Mouse (Mus musculus) CH12.LX (cell line): ENCODE measurements at regions not wholly inside any gene's neighbourhood (a gene's known extent, or its start where the extent isn't known, plus 50 kb on each side); places are given as distances from the start of the nearest gene placed in this dataset.
A peak's percentile ranks its signal among the peaks of the same experiment; 100 is the strongest.

Source experiments
- DNase-seq: peaks from one replicate; pipeline ENCODE4 v3.0.0-alpha.2; 2013; ENCODE audit errors: extremely low read depth
- H3K27ac ChIP-seq: 2 replicates; pipeline ENCODE4 v1.5.1; 2012; ENCODE audit warnings: low read depth, mild to moderate bottlenecking, control low read depth, moderate library complexity; ENCODE audit not compliant: insufficient read depth
- H3K27me3 ChIP-seq: replicated peaks from 2 replicates; pipeline ENCODE3; 2012; ENCODE audit warnings: inconsistent platforms
- H3K36me3 ChIP-seq, 2 experiments: replicated peaks in 1 of 2; 2 replicates each; pipeline versions ENCODE3 to v1.6.1; 2012; ENCODE audit warnings: inconsistent platforms in 1 of 2, low read length in 1 of 2, mild to moderate bottlenecking in 1 of 2, mixed read lengths in 1 of 2, moderate library complexity in 1 of 2; ENCODE audit not compliant: control insufficient read depth in 1 of 2, insufficient read depth in 1 of 2
- H3K4me1 ChIP-seq, 2 experiments: 2 replicates each; pipeline ENCODE4 v1.6.1; 2012; ENCODE audit warnings: inconsistent platforms in 1 of 2, moderate library complexity in 1 of 2; ENCODE audit not compliant: insufficient read depth in 2 of 2, control insufficient read depth in 1 of 2
- H3K4me2 ChIP-seq: 2 replicates; pipeline ENCODE4 v1.6.1; 2012; ENCODE audit warnings: low read depth, mild to moderate bottlenecking, control low read depth; ENCODE audit not compliant: poor library complexity, insufficient read depth, severe bottlenecking
- H3K4me3 ChIP-seq, 3 experiments: fragments of 150-350 bp in 1 of 3; sonication (generic) in 1 of 3; replicated peaks in 1 of 3; 2 replicates each; pipeline versions ENCODE3 to v1.5.1; 2011 to 2012; ENCODE audit warnings: low read depth in 2 of 3, low read length in 2 of 3, mild to moderate bottlenecking in 2 of 3, moderate library complexity in 2 of 3, control low read depth in 1 of 3, improper control_type of control experiment in 1 of 3, inconsistent platforms in 1 of 3, mixed read lengths in 1 of 3; ENCODE audit not compliant: poor library complexity in 1 of 3
- H3K79me2 ChIP-seq: replicated peaks from 2 replicates; pipeline ENCODE4 v1.6.1; 2012; ENCODE audit warnings: mild to moderate bottlenecking, moderate library complexity; ENCODE audit not compliant: control insufficient read depth, poor library complexity, insufficient read depth, severe bottlenecking; ENCODE audit errors: extremely low read depth
- H3K9ac ChIP-seq: 2 replicates; pipeline ENCODE4 v1.6.1; 2012; ENCODE audit warnings: low read depth, mild to moderate bottlenecking, control low read depth, moderate library complexity; ENCODE audit not compliant: insufficient read depth
- H3K9me3 ChIP-seq: replicated peaks from 2 replicates; pipeline ENCODE3; 2012; ENCODE audit warnings: low read length, inconsistent platforms, mixed read lengths
- CHD1 ChIP-seq: IDR thresholded peaks from 2 replicates; pipeline ENCODE4 v1.6.1; 2012; ENCODE audit warnings: low read depth, low read length, improper control_type of control experiment, inconsistent platforms
- CHD2 ChIP-seq: IDR thresholded peaks from 2 replicates; pipeline ENCODE4 v1.6.1; 2011; ENCODE audit warnings: low read length, improper control_type of control experiment
- CTCF ChIP-seq, 2 experiments: IDR thresholded peaks in 1 of 2; conservative IDR thresholded peaks in 1 of 2; 2 replicates each; pipeline ENCODE4 v1.5.1; 2011 to 2012; ENCODE audit warnings: low read depth in 2 of 2, low read length in 2 of 2, improper control_type of control experiment in 1 of 2, inconsistent platforms in 1 of 2, mild to moderate bottlenecking in 1 of 2, moderate library complexity in 1 of 2
- E2F4 ChIP-seq: IDR thresholded peaks from 2 replicates; pipeline ENCODE4 v1.6.1; 2011; ENCODE audit warnings: low read depth, low read length, improper control_type of control experiment; ENCODE audit not compliant: insufficient replicate concordance
- ELF1 ChIP-seq: IDR thresholded peaks from 2 replicates; pipeline ENCODE4 v1.6.1; 2014; ENCODE audit warnings: low read depth, mild to moderate bottlenecking, inconsistent platforms, low read length, improper control_type of control experiment
- ETS1 ChIP-seq: conservative IDR thresholded peaks from 2 replicates; pipeline ENCODE4 v1.6.1; 2012; ENCODE audit warnings: low read depth, mild to moderate bottlenecking, inconsistent platforms, low read length, improper control_type of control experiment, moderate library complexity
- GABPA ChIP-seq: IDR thresholded peaks from 2 replicates; pipeline ENCODE4 v1.6.1; 2012; ENCODE audit warnings: low read depth, low read length, improper control_type of control experiment, inconsistent platforms; ENCODE audit not compliant: insufficient replicate concordance
- IRF4 ChIP-seq: IDR thresholded peaks from 2 replicates; pipeline ENCODE4 v1.6.1; 2014; ENCODE audit warnings: low read depth, mild to moderate bottlenecking, inconsistent platforms, low read length, improper control_type of control experiment
- MAFK ChIP-seq: IDR thresholded peaks from 2 replicates; pipeline ENCODE4 v1.6.1; 2011; ENCODE audit warnings: low read length, improper control_type of control experiment; ENCODE audit not compliant: insufficient replicate concordance
- MEF2A ChIP-seq: IDR thresholded peaks from 2 replicates; pipeline ENCODE4 v1.6.1; 2014; ENCODE audit warnings: low read depth, mild to moderate bottlenecking, inconsistent platforms, low read length, improper control_type of control experiment, borderline replicate concordance
- MXI1 ChIP-seq: IDR thresholded peaks from 2 replicates; pipeline ENCODE4 v1.6.1; 2011; ENCODE audit warnings: mild to moderate bottlenecking, low read depth, low read length, improper control_type of control experiment
- MYC ChIP-seq: IDR thresholded peaks from 2 replicates; pipeline ENCODE4 v1.6.1; 2011; ENCODE audit warnings: low read depth, mild to moderate bottlenecking, improper control_type of control experiment, low read length
- NRF1 ChIP-seq: IDR thresholded peaks from 2 replicates; pipeline ENCODE4 v1.6.1; 2014; ENCODE audit warnings: low read depth, mild to moderate bottlenecking, inconsistent platforms, low read length, improper control_type of control experiment, moderate library complexity
- POLR2AphosphoS2 ChIP-seq: IDR thresholded peaks from 2 replicates; pipeline ENCODE4 v1.6.1; 2011; ENCODE audit warnings: low read depth, low read length, improper control_type of control experiment
- RAD21 ChIP-seq: IDR thresholded peaks from 2 replicates; pipeline ENCODE4 v1.6.1; 2011; ENCODE audit warnings: low read depth, mild to moderate bottlenecking, low read length, improper control_type of control experiment, moderate library complexity
- TCF12 ChIP-seq: IDR thresholded peaks from 2 replicates; pipeline ENCODE4 v1.6.1; 2014; ENCODE audit warnings: low read depth, mild to moderate bottlenecking, inconsistent platforms, low read length, improper control_type of control experiment
- UBTF ChIP-seq: IDR thresholded peaks from 2 replicates; pipeline ENCODE4 v1.6.1; 2012; ENCODE audit warnings: low read depth, mild to moderate bottlenecking, inconsistent platforms, low read length, improper control_type of control experiment, moderate library complexity
- USF1 ChIP-seq: IDR thresholded peaks from 2 replicates; pipeline ENCODE4 v1.6.1; 2014; ENCODE audit warnings: low read depth, mild to moderate bottlenecking, inconsistent platforms, low read length, improper control_type of control experiment
- ZC3H11A ChIP-seq: IDR thresholded peaks from 2 replicates; pipeline ENCODE4 v1.6.1; 2012; ENCODE audit warnings: low read depth, mild to moderate bottlenecking, inconsistent platforms, low read length, improper control_type of control experiment
- ZKSCAN1 ChIP-seq: IDR thresholded peaks from 2 replicates; pipeline ENCODE4 v1.6.1; 2012; ENCODE audit warnings: low read depth, inconsistent platforms, low read length, improper control_type of control experiment, borderline replicate concordance
- ZNF384 ChIP-seq: IDR thresholded peaks from 2 replicates; pipeline ENCODE4 v1.6.1; 2012; ENCODE audit warnings: low read depth, low read length, improper control_type of control experiment, inconsistent platforms
- dilution Hi-C: fragments of 300-500 bp; cut with MboI; formaldehyde crosslinking; loops from 2 replicates; pipeline ENCODE4 v1.14.3; 2020; ENCODE audit warnings: low sequenced_read_pairs; ENCODE audit not compliant: extremely low pct_unique_long_range_greater_than_20kb, extremely low pct_ligation_motif_present
- in situ Hi-C: fragments of 300-500 bp; cut with MboI; formaldehyde crosslinking; loops from 3 replicates; pipeline ENCODE4 v1.14.3; 2019; ENCODE audit warnings: low sequenced_read_pairs, low pct_ligation_motif_present, low pct_unique_long_range_greater_than_20kb, mixed read lengths

DNA sequence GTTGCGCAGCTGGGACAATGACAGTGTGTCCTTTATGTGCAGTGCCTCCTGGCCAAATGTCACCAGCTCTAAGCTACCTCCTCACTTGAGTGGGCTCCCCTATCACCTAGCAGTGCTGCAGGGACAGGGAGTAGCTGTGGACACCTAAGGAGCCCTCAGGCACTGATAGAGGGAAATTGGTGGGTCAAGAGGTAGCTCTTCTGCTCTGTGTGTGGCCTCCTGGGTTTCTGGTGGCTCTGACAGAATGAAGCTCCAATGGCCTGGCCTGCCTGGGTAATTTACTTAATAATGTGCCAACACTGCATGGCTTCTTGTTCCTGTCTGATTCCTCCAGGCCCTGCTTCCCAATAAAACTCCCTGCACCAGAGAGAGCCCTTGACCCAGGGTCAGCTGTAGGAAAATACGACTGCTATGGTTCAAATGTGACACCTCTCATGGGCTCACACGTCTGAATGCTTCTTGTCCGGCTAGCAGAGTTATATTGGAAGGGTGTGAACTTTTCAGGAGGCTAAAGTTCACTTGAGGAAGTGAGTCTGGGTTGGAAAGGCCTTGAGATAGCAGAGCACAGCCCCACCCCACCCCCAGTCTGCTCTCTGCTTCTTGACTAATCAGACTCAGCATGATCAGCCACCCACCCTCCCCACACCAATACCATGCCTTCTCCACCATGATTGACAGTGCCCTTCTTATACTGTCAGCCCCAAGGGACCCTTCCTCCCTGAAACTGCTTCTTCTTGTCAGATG is 142.6 kb downstream of the Rybp start:
- in situ Hi-C loops = no loop called here
- Histone ChIP-seq H3K9me3 (no peaks in the 10 kb centered on the region), H3K9ac (no peak overlapping the region), H3K27ac (no peak overlapping the region), H3K27me3 (no peaks in the 10 kb centered on the region), H3K36me3 (no peaks in the 10 kb centered on the region)
- TF ChIP-seq NRF1 = no peak
- TF ChIP-seq CHD1 = no peak
- no peak for TF ChIP-seq TCF12
- TF ChIP-seq, all 38 proteins: peak for 0
- H3K79me2 ChIP-seq = no peaks in the 10 kb centered on the region
- dilution Hi-C loops = no loop called here
- no peak overlapping the region for H3K4me3 ChIP-seq
- DNase-seq = peak; percentile 31
- peaks cover 29 to 86% of the 10 kb centered on the region in 2 experiments for H3K4me1 ChIP-seq
- H3K4me2 ChIP-seq = no peak overlapping the region

DNA sequence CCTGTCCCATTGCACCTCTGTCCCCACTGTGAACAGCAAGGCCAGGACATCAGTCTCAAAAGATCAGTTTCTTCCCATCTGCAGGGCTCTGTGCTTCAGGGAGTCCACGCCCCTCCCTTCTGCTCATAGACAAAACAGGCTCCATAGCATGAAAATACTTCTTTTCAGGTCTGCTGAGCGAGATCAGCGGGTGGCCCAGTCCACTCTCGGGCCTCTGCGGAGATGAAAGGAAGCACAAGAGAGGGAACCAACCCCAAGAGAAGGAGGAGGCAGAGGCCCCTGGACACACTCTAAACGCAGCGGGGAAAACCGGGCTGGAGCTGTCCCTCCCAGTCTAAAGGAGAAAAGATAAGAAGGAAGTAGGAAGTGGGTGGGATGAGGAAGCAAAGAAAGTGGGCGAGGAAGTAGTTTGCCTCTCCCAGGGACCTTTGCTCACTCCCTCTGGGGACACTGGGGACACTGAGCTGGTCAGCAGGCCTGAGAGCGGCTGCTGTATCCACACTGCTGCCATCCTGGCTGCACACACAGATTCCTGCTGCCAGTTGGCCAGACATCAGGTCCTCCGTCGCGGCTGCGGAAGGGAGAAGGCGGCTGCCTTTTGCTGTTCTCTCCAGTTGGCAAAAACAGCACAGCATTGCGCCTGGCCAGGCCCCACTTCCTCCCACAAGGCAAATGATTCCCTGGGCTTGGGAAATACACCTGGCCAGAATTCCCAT is 143.5 kb downstream of the Rybp start:
- Histone ChIP-seq H3K79me2 (no peaks in the 10 kb centered on the region), H3K4me1 (peaks cover 32 to 86% of the 10 kb centered on the region in 2 experiments), H3K36me3 (no peaks in the 10 kb centered on the region), H3K9ac (no peak overlapping the region), H3K27ac (no peak overlapping the region), H3K4me2 (no peak overlapping the region), H3K4me3 (no peak overlapping the region), H3K27me3 (no peaks in the 10 kb centered on the region), H3K9me3 (no peaks in the 10 kb centered on the region)
- in situ Hi-C loops = no loop called here
- no peak for DNase-seq
- TF ChIP-seq E2F4 (no peak), ELF1 (peak; percentile 38), ETS1 (no peak)
- dilution Hi-C loops = no loop called here

DNA sequence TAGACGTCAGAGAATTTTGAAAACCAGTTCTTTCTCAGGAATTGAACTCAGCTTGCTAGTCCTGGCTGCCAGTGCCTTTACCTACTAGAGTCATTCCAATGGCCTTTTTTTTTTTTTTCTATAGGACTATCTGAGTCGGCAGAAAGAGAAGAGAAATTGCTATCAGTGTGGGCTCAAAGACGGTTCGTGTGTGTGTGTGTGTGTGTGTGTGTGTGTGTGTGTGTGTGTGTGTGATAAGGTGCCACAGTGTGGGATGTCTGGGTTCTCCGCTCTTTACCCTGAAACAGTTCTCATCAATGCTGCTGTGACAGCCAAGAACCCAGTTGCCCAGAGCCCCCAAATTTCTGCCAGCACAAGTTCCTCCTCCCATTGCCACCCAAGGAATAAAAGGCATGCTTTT is 146.1 kb downstream of the Rybp start:
- H3K4me2 ChIP-seq = no peak overlapping the region
- H3K27me3 ChIP-seq = no peaks in the 10 kb centered on the region
- dilution Hi-C loops = no loop called here
- in situ Hi-C loops = no loop called here
- TF ChIP-seq UBTF (no peak), MAFK (no peak), ELF1 (no peak), MEF2A (no peak), USF1 (no peak), ZNF384 (no peak), CTCF (conservative IDR thresholded peaks at IDR 0.05 in 1 of 2, IDR thresholded peaks at IDR 0.05 in 1 of 2; ENCODE audit: low read depth in 2 of 2, low read length in 2 of 2) (no peak), NRF1 (no peak), GABPA (no peak), IRF4 (no peak), MYC (no peak), RAD21 (no peak), POLR2AphosphoS2 (no peak), CHD2 (no peak), ZC3H11A (no peak), ZKSCAN1 (no peak), MXI1 (no peak)
- H3K9ac ChIP-seq = no peak overlapping the region
- H3K9me3 ChIP-seq = no peaks in the 10 kb centered on the region
- H3K4me1 ChIP-seq = peaks cover 24 to 75% of the 10 kb centered on the region in 2 experiments
- H3K36me3 ChIP-seq = no peaks in the 10 kb centered on the region
- no peak overlapping the region for H3K4me3 ChIP-seq
- no peak for DNase-seq
- H3K27ac ChIP-seq = no peak overlapping the region
- no peaks in the 10 kb centered on the region for H3K79me2 ChIP-seq
